Mouse (Mus musculus): ENCODE data around the gene Olfr64. TPM values are rescaled to one million over a fixed set of nuclear protein-coding genes. Genes with fewer than 3 reads are reported as not detected.

Olfr64 gene
- not detected for polyA plus RNA-seq (2017; shearing (Covaris generic))

DNA sequence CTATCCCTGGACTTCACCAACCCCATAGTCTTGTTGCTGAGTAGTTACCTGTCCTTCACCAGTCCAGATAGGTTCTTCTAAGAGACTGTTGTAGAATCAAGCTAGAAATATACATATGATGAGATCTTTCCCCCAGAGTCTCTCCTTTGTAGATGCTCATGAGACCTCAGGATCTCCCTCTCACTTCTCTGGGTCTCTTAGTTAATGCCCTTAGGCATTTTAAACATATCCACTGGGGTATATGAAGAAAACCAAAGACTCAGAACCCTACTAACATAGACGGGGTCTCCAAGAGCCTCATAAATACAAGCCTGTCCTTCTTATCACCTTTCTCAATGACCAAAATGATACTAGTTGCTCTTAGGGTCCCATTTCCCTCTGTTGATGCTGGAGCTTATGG, at the start of gene Olfr64:
Gene Olfr64 (minus strand): TSS at position 101 of the 400 bp plus-strand sequence.

DNA sequence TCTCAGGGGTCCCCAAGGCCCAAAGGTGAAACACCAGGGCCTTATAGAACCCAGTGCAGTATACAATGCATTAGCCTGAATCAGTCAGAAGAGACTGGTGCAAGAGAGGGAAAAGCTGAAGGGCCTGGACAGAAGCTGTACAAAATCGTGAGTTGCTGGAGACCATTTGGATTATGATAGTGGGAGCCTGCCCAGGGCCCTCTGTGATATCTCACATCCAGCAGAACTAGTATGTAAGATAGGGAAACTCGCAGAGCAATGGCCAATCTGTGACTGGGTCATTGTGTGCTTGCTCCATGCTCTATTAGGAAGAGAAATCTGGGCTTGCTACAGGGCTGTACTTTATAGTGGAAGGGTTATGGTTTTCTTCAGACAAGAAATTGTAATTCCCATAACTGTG, 40.0 kb upstream of the Olfr64 start, which contains the start of gene Olfr632:
Gene Olfr632 (plus strand): TSS at position 84 of the 400 bp plus-strand sequence.

DNA sequence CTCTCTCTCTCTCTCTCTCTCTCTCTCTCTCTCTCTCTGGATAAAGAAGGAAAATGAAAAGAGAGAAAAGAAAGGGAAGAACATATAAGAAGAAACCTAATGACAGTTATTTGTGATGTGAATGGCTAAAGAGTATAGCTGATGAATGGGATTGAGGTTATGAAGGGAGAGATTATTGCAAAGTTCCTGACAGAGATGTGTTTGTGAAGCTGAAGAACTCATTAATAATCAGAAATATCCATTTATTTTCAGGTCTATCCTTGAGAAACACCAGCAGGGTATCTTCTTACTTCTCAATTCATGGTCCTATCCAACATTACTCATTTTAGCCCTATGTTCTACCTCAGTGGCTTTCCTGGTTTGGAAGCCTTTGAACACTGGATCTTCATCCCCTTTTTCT, 34.2 kb upstream of the Olfr64 start, which contains the start of gene Olfr631:
Gene Olfr631 (plus strand): TSS at position 301 of the 400 bp plus-strand sequence.

DNA sequence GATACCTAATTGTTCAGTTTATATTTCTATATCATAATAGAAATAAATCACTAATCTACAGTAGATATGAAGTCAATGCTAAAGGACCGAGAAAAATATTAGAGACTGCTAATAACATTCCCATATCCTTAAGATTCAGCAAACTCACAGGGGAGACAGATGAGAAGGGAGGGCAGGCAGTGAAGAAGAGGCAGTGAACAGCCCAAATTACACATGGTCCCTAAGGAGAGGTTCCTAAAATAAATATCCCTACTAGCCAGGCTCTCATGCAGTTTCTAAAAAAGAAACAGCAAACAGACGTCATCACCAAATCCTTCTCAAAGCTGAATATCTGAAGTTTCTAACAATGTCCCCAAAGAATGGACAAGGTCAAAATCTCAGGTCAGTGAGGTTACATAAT, 8.9 kb upstream of the Olfr64 start, which contains the start of gene Olfr65:
Gene Olfr65 (plus strand): TSS at position 301 of the 400 bp plus-strand sequence.

DNA sequence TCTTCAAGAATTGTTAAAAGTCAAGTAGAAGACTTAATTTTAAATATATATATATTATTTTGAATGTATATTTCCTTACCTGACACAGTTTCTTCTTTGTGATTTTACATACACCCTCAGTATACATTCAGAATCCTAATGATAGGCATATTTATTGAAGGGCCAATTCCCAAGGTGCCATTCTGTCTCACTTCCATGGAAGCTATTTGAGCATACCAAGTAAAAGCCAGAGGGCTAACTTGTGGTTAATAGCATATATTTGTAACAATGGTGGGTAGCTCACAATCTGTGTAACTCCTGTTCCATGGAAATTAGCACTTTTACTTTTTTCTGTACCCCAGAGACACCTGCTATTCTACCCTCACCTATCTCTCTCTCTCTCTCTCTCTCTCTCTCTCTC, 8.1 kb downstream of the Olfr64 start, which contains the start of gene Olfr66:
Gene Olfr66 (minus strand): TSS at position 101 of the 400 bp plus-strand sequence.

DNA sequence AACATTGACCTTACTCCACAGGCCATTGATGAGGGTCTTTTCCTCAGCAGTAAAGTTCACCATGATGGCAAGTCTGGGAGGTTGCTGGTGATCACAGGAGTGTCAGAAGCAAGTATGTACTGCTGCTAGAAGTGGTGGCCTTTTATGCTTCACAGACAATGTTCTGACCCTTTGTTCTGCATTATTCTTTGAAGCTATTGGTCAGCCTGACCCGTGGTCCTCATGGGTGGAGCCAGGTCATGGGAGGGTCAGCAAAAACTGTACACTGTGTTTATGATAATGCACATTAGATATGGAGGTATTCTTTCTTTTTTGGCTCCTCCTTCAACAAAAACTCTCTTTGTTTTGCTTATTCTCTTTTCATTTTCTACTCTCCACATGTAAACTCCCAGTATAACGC, 41.2 kb downstream of the Olfr64 start, which contains the start of gene Hbb-y:
Gene Hbb-y (minus strand): TSS at position 127 of the 400 bp plus-strand sequence.

DNA sequence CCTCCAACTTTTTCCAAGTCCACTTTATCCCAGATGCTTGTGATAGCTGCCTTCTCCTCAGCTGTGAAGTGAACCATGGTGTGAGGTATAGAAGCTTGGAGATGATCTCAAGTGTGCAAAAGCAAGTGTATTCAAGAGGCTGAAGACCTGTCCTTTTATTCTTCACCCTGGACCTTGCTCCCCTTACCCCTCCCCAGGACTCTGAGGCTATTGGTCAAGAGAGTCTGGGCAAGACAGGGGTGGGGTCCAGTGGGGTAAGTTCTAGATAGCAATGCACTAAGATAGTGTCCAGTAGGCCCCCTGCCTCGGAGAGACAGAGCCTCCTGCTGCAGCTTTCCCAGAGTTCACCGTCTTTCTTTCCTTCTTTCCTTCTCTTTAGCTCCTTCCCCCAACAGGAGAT, 51.3 kb downstream of the Olfr64 start, which contains the start of gene Hbb-bh1:
Gene Hbb-bh1 (minus strand): TSS at position 131 of the 400 bp plus-strand sequence.

DNA sequence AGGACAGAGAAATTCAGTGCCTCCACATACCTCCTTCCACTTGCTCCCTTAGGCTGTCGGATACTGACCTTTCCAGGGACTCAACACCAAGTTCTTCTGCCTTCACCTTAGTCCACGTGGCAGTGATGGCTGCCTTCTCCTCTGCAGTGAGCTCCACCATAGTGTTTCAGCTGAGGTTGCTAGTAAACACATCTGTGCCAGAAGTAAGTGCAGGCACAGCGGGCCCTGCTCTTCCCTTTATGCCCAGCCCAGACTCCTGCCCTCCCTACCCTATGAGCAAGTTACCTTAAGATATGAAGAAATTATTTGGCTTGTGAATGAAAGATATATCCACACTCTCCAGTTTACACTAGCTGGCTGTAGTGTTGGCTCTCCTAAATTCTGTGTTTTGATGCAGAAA, 54.0 kb downstream of the Olfr64 start, which contains the start of gene Hbb-bh2:
Gene Hbb-bh2 (minus strand): TSS at position 253 of the 400 bp plus-strand sequence.

Other genes with a start within 250 kb of the Olfr64 start
- not detected for gene Olfr623, start 230.8 kb downstream of the Olfr64 start, polyA plus RNA-seq (2017; shearing (Covaris generic))
- not detected for gene Olfr624, start 223.3 kb downstream of the Olfr64 start, polyA plus RNA-seq (2017; shearing (Covaris generic))
- gene Olfr625-ps1, start 211.8 kb downstream of the Olfr64 start, polyA plus RNA-seq (2017; shearing (Covaris generic)): not detected
- gene Olfr243, start 179.8 kb downstream of the Olfr64 start, polyA plus RNA-seq (2017; shearing (Covaris generic)): not detected
- gene Olfr628, start 164.1 kb downstream of the Olfr64 start, polyA plus RNA-seq (2017; shearing (Covaris generic)): not detected
- gene Olfr629, start 149.5 kb downstream of the Olfr64 start, polyA plus RNA-seq (2017; shearing (Covaris generic)): not detected
- gene Olfr630, start 137.2 kb downstream of the Olfr64 start, polyA plus RNA-seq (2017; shearing (Covaris generic)): not detected
- not detected for gene Olfr69, start 122.9 kb downstream of the Olfr64 start, polyA plus RNA-seq (2017; shearing (Covaris generic))
- gene Olfr68, start 114.8 kb downstream of the Olfr64 start, polyA plus RNA-seq (2017; shearing (Covaris generic)): not detected
- gene Olfr67, start 102.7 kb downstream of the Olfr64 start, polyA plus RNA-seq (2017; shearing (Covaris generic)): not detected
- 122 TPM for gene Hbb-bt, start 80.5 kb downstream of the Olfr64 start, polyA plus RNA-seq (2017; shearing (Covaris generic))
- gene Hbb-bs, start 66.4 kb downstream of the Olfr64 start, polyA plus RNA-seq (2017; shearing (Covaris generic)): 599 TPM
- not detected for gene Hbb-bh2, start 54.0 kb downstream of the Olfr64 start, polyA plus RNA-seq (2017; shearing (Covaris generic))
- gene Hbb-bh1, start 51.3 kb downstream of the Olfr64 start, polyA plus RNA-seq (2017; shearing (Covaris generic)): not detected
- gene Hbb-y, start 41.3 kb downstream of the Olfr64 start, polyA plus RNA-seq (2017; shearing (Covaris generic)): not detected
- not detected for gene Olfr66, start 8.2 kb downstream of the Olfr64 start, polyA plus RNA-seq (2017; shearing (Covaris generic))
- not detected for gene Olfr65, start 9.0 kb upstream of the Olfr64 start, polyA plus RNA-seq (2017; shearing (Covaris generic))
- not detected for gene Olfr631, start 34.3 kb upstream of the Olfr64 start, polyA plus RNA-seq (2017; shearing (Covaris generic))
- gene Olfr632, start 39.9 kb upstream of the Olfr64 start, polyA plus RNA-seq (2017; shearing (Covaris generic)): not detected
- gene Olfr633, start 50.0 kb upstream of the Olfr64 start, polyA plus RNA-seq (2017; shearing (Covaris generic)): not detected
- gene Olfr635, start 76.7 kb upstream of the Olfr64 start, polyA plus RNA-seq (2017; shearing (Covaris generic)): 0.04 TPM
- not detected for gene Olfr638, start 104.3 kb upstream of the Olfr64 start, polyA plus RNA-seq (2017; shearing (Covaris generic))
- not detected for gene Olfr639, start 122.8 kb upstream of the Olfr64 start, polyA plus RNA-seq (2017; shearing (Covaris generic))
- gene Olfr640, start 131.1 kb upstream of the Olfr64 start, polyA plus RNA-seq (2017; shearing (Covaris generic)): not detected
- not detected for gene Olfr641, start 141.0 kb upstream of the Olfr64 start, polyA plus RNA-seq (2017; shearing (Covaris generic))
- not detected for gene Olfr642, start 158.2 kb upstream of the Olfr64 start, polyA plus RNA-seq (2017; shearing (Covaris generic))
- gene 4930516K23Rik, start 167.0 kb upstream of the Olfr64 start, polyA plus RNA-seq (2017; shearing (Covaris generic)): 0.12 TPM
- gene Olfr644, start 177.4 kb upstream of the Olfr64 start, polyA plus RNA-seq (2017; shearing (Covaris generic)): not detected
- gene Olfr645, start 191.0 kb upstream of the Olfr64 start, polyA plus RNA-seq (2017; shearing (Covaris generic)): not detected
- gene Olfr646, start 210.4 kb upstream of the Olfr64 start, polyA plus RNA-seq (2017; shearing (Covaris generic)): not detected
- gene Ubqln5, start 235.3 kb upstream of the Olfr64 start, polyA plus RNA-seq (2017; shearing (Covaris generic)): not detected
- gene Olfr643, start 242.9 kb upstream of the Olfr64 start, polyA plus RNA-seq (2017; shearing (Covaris generic)): not detected
- not detected for gene Ubqln3, start 248.8 kb upstream of the Olfr64 start, polyA plus RNA-seq (2017; shearing (Covaris generic))